Mouse (Mus musculus) liver, adult 2 months (tissue): ENCODE results near the gene Pisd. TPM values are rescaled to one million over a fixed set of nuclear protein-coding genes. Genes with fewer than 3 reads are reported as not detected.
A peak's percentile ranks its signal among the peaks of the same experiment; 100 is the strongest.
"Not testable (repeated sequence)": the region's sequence is repeated elsewhere in the genome, so short reads cannot be mapped to it uniquely, and the experiment has no call there.

Experiments
- DNase-seq: peaks from one replicate; pipeline ENCODE4 v3.0.0-alpha.2; 2011; ENCODE audit warnings: low read depth, low spot score; ENCODE audit errors: extremely low read depth
- H3K27ac ChIP-seq: fragments of 200-500 bp; replicated peaks from 2 replicates; pipeline ENCODE4 v1.5.1; 2012; ENCODE audit warnings: low read depth, mild to moderate bottlenecking, control low read depth, inconsistent platforms, low read length; ENCODE audit not compliant: insufficient read depth
- H3K27me3 ChIP-seq: fragments of 200-500 bp; 2 replicates; pipeline ENCODE4 v1.6.1; 2012; ENCODE audit warnings: mild to moderate bottlenecking, moderate library complexity, low read length, inconsistent platforms; ENCODE audit not compliant: control insufficient read depth, insufficient read depth
- H3K36me3 ChIP-seq: fragments of 200-500 bp; 2 replicates; pipeline ENCODE4 v1.6.1; 2012; ENCODE audit warnings: low read length, inconsistent platforms; ENCODE audit not compliant: control insufficient read depth, insufficient read depth
- H3K4me1 ChIP-seq: fragments of 200-500 bp; 2 replicates; pipeline ENCODE4 v1.6.1; 2011; ENCODE audit warnings: low read length; ENCODE audit not compliant: control insufficient read depth, insufficient read depth
- H3K4me3 ChIP-seq: fragments of 200-500 bp; 2 replicates; pipeline ENCODE4 v1.5.1; 2011; ENCODE audit warnings: low read depth, mild to moderate bottlenecking, control low read depth, low read length, moderate library complexity; ENCODE audit not compliant: insufficient read depth
- H3K79me2 ChIP-seq: fragments of 200-500 bp; 2 replicates; pipeline ENCODE4 v1.6.1; 2012; ENCODE audit warnings: inconsistent platforms, mild to moderate bottlenecking, low read length, moderate library complexity; ENCODE audit not compliant: control insufficient read depth, insufficient read depth
- H3K9ac ChIP-seq: fragments of 200-500 bp; 2 replicates; pipeline ENCODE4 v1.6.1; 2012; ENCODE audit warnings: low read depth, mild to moderate bottlenecking, control low read depth, inconsistent platforms, low read length
- CTCF ChIP-seq: fragments of 200-500 bp; IDR thresholded peaks from 2 replicates; pipeline ENCODE4 v1.5.1; 2011; ENCODE audit warnings: low read depth, low read length, control low read depth
- POLR2A ChIP-seq: fragments of 200-500 bp; IDR thresholded peaks from 2 replicates; pipeline ENCODE4 v1.6.1; 2011; ENCODE audit warnings: low read length, control low read depth; ENCODE audit not compliant: insufficient read depth; ENCODE audit errors: extremely low read depth
- WGBS: fragments of 180-500 bp; shearing (Covaris S2); methylation state at CpG from one replicate; pipeline ENCODE4 v1.1.7; 2018; 5-methylcytosine and 5-hydroxymethylcytosine counted together
- polyA plus RNA-seq: library from polyadenylated mRNA; depleted of rRNA; stranded (reverse); fragments of >200 nt; gene quantifications from 2 replicates; pipeline ENCODE4 v1.2.3, GENCODE M21; 2012
- total RNA-seq: library from RNA; depleted of rRNA; stranded (reverse); fragments of >200 nt; gene quantifications from 2 replicates; pipeline ENCODE4 v1.2.3, GENCODE M21; 2014

The Pisd gene
- total and polyA plus RNA-seq, 2 experiments: 25.2 to 45.6 TPM

DNA sequence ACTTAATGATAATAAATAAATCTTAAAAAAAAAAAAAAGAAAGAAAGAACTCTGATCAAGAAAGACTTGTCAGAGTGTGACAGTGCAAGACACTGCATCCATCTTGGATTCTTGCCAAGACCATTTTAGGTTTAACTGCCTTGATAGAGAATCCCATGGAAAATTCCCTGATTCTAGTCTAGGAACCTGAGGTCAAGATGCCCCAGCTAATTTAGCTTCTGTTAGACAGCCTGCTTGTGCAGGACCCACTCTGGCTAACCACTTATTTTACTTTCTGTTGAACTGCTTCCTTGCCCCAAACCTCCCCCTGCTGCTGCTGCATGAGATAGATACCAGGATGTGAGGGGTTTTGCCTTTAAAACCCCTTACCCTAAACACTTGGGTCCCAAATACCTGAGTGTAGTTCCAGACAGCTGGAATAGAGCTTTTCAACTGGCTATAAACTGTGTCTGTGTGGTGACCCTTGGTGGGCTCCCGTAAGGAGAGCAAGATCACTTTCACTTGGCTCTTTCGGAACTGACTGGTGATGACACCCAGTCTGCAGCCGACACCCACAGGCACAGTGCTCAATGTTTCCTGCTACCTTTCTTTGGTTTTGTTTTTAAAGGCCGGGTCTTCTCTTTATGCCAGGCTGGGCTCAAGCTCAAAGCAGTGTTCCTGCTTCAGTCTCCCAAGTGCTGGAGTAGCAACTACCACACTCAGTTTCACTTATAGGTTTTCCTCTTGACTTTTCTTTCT lies 17.6 kb downstream of the Pisd start:
- Histone ChIP-seq H3K4me1 (no peaks in the 10 kb centered on the region; the same call in 1 of the 2 replicates), H3K27ac (no peak overlapping the region), H3K9ac (no peak overlapping the region), H3K79me2 (peaks cover 3% of the 10 kb centered on the region; the same call in 1 of the 2 replicates), H3K27me3 (no peaks in the 10 kb centered on the region), H3K4me3 (no peak overlapping the region), H3K36me3 (peaks cover 19% of the 10 kb centered on the region)
- 91% methylated on average over 4 of the region's 4 CpGs for WGBS
- TF ChIP-seq CTCF: no peak
- no peak for TF ChIP-seq POLR2A
- peak; percentile 16 for DNase-seq

DNA sequence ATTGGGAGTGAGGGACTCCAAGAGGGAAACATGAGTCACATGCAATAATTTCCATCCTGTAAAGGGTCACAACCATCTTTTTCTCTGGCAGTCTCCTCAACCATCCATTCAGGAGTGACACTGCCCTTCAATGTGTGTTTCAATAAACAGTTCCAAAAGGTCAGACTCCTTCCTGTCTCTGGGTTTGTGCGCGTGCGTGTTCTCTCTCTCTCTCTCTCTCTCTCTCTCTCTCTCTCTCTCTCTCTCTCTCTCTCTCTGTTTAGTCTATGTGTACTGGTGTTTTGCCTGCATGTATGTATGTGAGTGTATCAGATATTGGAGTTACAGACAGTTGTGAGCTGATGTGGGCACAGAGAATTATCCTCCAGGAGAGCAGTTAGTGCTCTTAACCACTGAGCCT lies 18.4 kb downstream of the Pisd start:
- no peak for DNase-seq
- H3K4me3 ChIP-seq: no peak overlapping the region
- no peak overlapping the region for H3K9ac ChIP-seq
- no peaks in the 10 kb centered on the region for H3K27me3 ChIP-seq
- 26% methylated on average over 3 of the region's 3 CpGs for WGBS
- peaks cover 3% of the 10 kb centered on the region; the same call in 1 of the 2 replicates for H3K79me2 ChIP-seq
- peaks cover 16% of the 10 kb centered on the region; the same call in 1 of the 2 replicates for H3K36me3 ChIP-seq
- peaks cover under 1% of the 10 kb centered on the region; the same call in 1 of the 2 replicates for H3K4me1 ChIP-seq
- TF ChIP-seq POLR2A (no peak), CTCF (no peak)
- H3K27ac ChIP-seq: no peak overlapping the region

DNA sequence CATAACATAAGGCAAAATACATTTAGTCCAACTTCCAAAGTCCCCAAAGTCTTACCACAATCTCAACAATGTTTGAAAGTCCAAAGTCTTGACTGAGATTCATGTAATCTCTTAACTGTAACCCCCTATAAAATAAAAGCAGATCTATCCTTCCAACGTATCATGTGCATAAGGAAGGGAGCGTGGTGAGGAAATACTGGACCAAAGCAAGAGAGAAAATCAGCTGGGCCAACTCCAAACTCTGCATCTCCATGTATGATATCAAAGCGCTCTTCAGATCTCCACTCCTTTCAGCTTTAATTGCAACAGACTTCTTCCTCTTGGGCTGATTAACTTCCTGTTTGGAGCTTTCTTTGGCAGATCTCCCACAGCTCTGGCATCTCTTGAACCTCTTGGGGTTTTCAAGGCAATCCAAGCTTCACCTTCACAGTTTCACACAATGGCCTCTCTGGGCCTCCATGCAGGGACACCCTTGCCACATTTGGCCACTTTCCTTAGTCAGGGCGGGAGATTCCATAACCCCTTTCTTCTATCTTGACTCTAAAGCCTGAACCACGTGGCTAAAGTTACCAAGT lies 23.8 kb downstream of the Pisd start:
- Histone ChIP-seq H3K27ac (no peak overlapping the region), H3K4me3 (no peak overlapping the region), H3K36me3 (peaks cover 15% of the 10 kb centered on the region; the same call in 1 of the 2 replicates), H3K27me3 (no peaks in the 10 kb centered on the region), H3K4me1 (peaks cover 5% of the 10 kb centered on the region; the same call in 1 of the 2 replicates), H3K9ac (no peak overlapping the region), H3K79me2 (peaks cover 6% of the 10 kb centered on the region; the same call in 1 of the 2 replicates)
- TF ChIP-seq CTCF (no peak), POLR2A (no peak)
- DNase-seq: peak; percentile 38
- 82% methylated on average over 5 of the region's 5 CpGs for WGBS

- Histone ChIP-seq H3K4me3 (no peak overlapping the region), H3K27ac (no peak overlapping the region), H3K27me3 (no peaks in the 10 kb centered on the region), H3K9ac (no peak overlapping the region), H3K4me1 (peaks cover 5% of the 10 kb centered on the region; the same call in 1 of the 2 replicates), H3K36me3 (peaks cover 15% of the 10 kb centered on the region; the same call in 1 of the 2 replicates), H3K79me2 (peaks cover 8% of the 10 kb centered on the region; the same call in 1 of the 2 replicates)
- 56% methylated on average over 3 of the region's 3 CpGs for WGBS
- TF ChIP-seq POLR2A (no peak), CTCF (no peak)
- peak; percentile 33 for DNase-seq
Observed at GRCm38 (mm10) chr5:32760787-32761186, 24.7 kb downstream of the Pisd start.

DNA sequence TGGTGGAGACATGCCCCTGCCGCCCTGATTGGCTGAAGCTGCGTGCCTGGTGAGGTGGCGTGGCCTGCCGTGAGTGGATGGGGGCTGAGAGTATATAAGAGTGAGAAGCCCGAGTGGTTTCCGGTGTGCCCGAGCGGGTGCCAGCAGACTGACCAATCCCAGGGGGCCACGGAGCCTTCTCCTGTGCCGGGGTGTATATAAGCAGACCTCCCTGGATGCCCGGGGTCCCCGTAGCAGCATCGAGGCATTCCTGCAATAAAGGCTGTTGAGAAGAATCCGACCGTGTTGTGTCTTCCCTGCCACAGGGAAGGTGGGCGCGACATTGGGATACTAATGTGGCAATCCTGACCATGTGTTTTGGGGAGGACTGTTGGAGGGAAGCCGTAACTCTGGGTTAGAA lies 25.1 kb downstream of the Pisd start:
- not testable (repeated sequence) for H3K27ac ChIP-seq

DNA sequence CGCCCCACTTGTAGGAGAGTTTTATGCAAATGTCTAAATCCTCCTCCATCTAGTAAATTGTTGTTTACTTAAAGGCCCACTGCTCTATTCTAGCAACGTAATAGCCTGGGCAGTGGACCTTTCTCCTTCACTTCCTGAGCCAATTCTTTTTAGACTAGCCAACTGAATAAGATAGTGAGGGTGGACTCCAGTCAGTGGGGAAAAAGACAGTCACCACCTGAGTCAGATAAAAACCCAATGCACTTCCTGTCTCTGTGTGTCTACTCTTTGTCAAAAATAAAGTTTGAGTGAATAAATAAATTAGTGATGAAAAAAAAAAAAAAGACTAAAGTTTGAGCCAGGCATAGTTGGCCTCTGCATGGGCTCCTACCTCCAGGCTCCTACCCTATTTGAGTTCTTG lies 25.8 kb downstream of the Pisd start:
- WGBS: 90% methylated on average over 2 of the region's 2 CpGs

More for the DNA sequence above, 25.1 kb downstream of the Pisd start:
- not testable (repeated sequence) for H3K9ac ChIP-seq, H3K27me3 ChIP-seq, H3K79me2 ChIP-seq, DNase-seq, H3K4me3 ChIP-seq, H3K4me1 ChIP-seq
- 97% methylated on average over 18 of the region's 18 CpGs for WGBS
- peaks cover 15% of the 10 kb centered on the region; the same call in 1 of the 2 replicates for H3K36me3 ChIP-seq

More for the DNA sequence above, 25.8 kb downstream of the Pisd start:
- no peak overlapping the region for H3K4me3 ChIP-seq
- peaks cover 13% of the 10 kb centered on the region; the same call in 1 of the 2 replicates for H3K36me3 ChIP-seq
- H3K27ac ChIP-seq: no peak overlapping the region
- DNase-seq: no peak
- H3K79me2 ChIP-seq: peaks cover 5% of the 10 kb centered on the region; the same call in 1 of the 2 replicates
- H3K4me1 ChIP-seq: peaks cover 5% of the 10 kb centered on the region; the same call in 1 of the 2 replicates
- no peak for TF ChIP-seq CTCF
- no peak for TF ChIP-seq POLR2A
- no peaks in the 10 kb centered on the region for H3K27me3 ChIP-seq
- no peak overlapping the region for H3K9ac ChIP-seq
